ENCODE assay signal across 19 mouse cellular contexts in genomic region chr8:71554644-71555043, GRCm38 (mm10). TPM values are rescaled to one million over a fixed set of nuclear protein-coding genes. Genes with fewer than 3 reads are reported as not detected.
"Had no signal": no experiment of that assay in that cellular context is flagged by ENCODE, and none has a peak within 500 bp of the region (broad histone marks: within the 10 kb centered on the region; RNA-seq: fewer than 3 reads in every experiment).

No protein-coding gene starts in this region.

- ATAC-seq: intestine, embryonic 15.5 days had no signal

- H3K4me3 ChIP-seq: intestine, embryonic 15.5 days; left cerebral cortex, adult 2 months; limb, embryonic 10.5 days; liver, embryonic 15.5 days; lung, embryonic 15.5 days; midbrain, embryonic 10.5 days; myocyte; neural tube, embryonic 15.5 days had no signal

- H3K36me3 ChIP-seq: intestine, embryonic 15.5 days; limb, embryonic 10.5 days; liver, embryonic 15.5 days; lung, embryonic 15.5 days; midbrain, embryonic 10.5 days; neural tube, embryonic 15.5 days had no signal

- H3K9ac ChIP-seq: intestine, embryonic 15.5 days; liver, embryonic 15.5 days; lung, embryonic 15.5 days; neural tube, embryonic 15.5 days had no signal

- H3K4me2 ChIP-seq: intestine, embryonic 15.5 days; liver, embryonic 15.5 days; lung, embryonic 15.5 days; neural tube, embryonic 15.5 days had no signal

- H3K9me3 ChIP-seq: intestine, embryonic 15.5 days; limb, embryonic 10.5 days; liver, embryonic 15.5 days; lung, embryonic 15.5 days; midbrain, embryonic 10.5 days; neural tube, embryonic 15.5 days had no signal

- H3K27ac ChIP-seq: intestine, embryonic 15.5 days; left cerebral cortex, adult 2 months; limb, embryonic 10.5 days; liver, embryonic 15.5 days; lung, embryonic 15.5 days; midbrain, embryonic 10.5 days; neural tube, embryonic 15.5 days had no signal

- DNase-seq: kidney, adult 18-20 months; kidney, postnatal 14 days; midbrain, embryonic 14.5 days; right cerebral cortex, adult 18-20 months; right cerebral cortex, postnatal 25 days; thymus, adult 18-20 months; thymus, postnatal 25 days had no signal

RNA-seq across cellular contexts. Expression of gene Tmem221, which starts 4.0 kb away (rescaled TPM):
- total RNA-seq: layer of hippocampus, postnatal 25 days; left cerebral cortex, adult 2 months had no signal
- polyA plus RNA-seq: midbrain, embryonic 14.5 days; neural tube, embryonic 11.5 days had no signal

RNA-seq across cellular contexts. Expression of gene Nxnl1, which starts 11.8 kb away (rescaled TPM):
- total RNA-seq: layer of hippocampus, postnatal 25 days had no signal
- polyA plus RNA-seq: limb, embryonic 10.5 days; limb, embryonic 14.5 days; liver, embryonic 15.5 days; lung, embryonic 15.5 days; midbrain, embryonic 10.5 days; midbrain, embryonic 14.5 days; neural tube, embryonic 11.5 days; neural tube, embryonic 15.5 days; small intestine, adult 2 months had no signal
